Mouse (Mus musculus) ES-Bruce4 (cell line): Measurements from ENCODE around the gene Slc7a14.

ENCODE experiments used
- CTCF ChIP-seq: IDR thresholded peaks from one replicate; pipeline ENCODE4 v1.8.1; 2011; ENCODE audit warnings: low read depth, low read length
- EP300 ChIP-seq: IDR thresholded peaks from 2 replicates; pipeline ENCODE4 v1.6.1; 2011; ENCODE audit warnings: low read depth, low read length; ENCODE audit not compliant: insufficient read depth
- POLR2A ChIP-seq: IDR thresholded peaks from one replicate; pipeline ENCODE4 v1.8.1; 2011; ENCODE audit warnings: low read length; ENCODE audit not compliant: insufficient read depth

- TF ChIP-seq CTCF (no peak), POLR2A (no peak), EP300 (no peak)
These were observed 70.5 kb downstream of the Slc7a14 start for GRCm38 (mm10) chr3:31239645-31240044.
